In the genomic region with DNA sequence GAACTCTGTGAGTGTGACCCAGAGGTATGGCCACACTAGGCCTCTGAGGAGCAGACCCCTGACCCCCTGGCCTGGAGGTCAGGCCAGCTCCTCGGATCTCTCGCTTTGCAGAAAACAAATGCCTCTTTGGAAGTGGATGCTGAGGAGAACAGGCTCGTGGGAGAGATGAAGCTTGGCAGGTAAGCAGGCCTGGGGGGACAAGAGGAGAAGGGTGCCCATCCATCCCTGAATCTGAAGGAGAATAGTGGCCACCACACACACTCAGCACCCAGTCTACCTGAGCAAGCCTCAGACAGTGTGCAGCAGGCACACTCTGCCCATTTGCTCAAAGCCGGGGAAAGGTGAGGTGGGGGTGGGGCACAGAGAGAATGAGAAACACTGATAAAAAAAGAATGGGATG, we compare ENCODE assay signal across 43 mouse cellular contexts. TPM values are rescaled to one million over a fixed set of nuclear protein-coding genes. Genes with fewer than 3 reads are reported as not detected.
"Had no signal": no experiment of that assay in that cellular context is flagged by ENCODE, and none has a peak within 500 bp of the region (broad histone marks: within the 10 kb centered on the region; RNA-seq: fewer than 3 reads in every experiment).

No protein-coding gene starts in this region.

- H3K9ac ChIP-seq: limb, embryonic 12.5 days; limb, embryonic 13.5 days; limb, embryonic 15.5 days; liver, embryonic 12.5 days; liver, embryonic 13.5 days; liver, embryonic 14.5 days; liver, embryonic 15.5 days; liver, postnatal 0 days; lung, embryonic 14.5 days; lung, embryonic 15.5 days; midbrain, embryonic 12.5 days; midbrain, embryonic 13.5 days; midbrain, embryonic 15.5 days; neural tube, embryonic 12.5 days had no signal

- H3K27ac ChIP-seq: left cerebral cortex, adult 2 months; limb, embryonic 12.5 days; limb, embryonic 13.5 days; limb, embryonic 15.5 days; liver, embryonic 12.5 days; liver, embryonic 13.5 days; liver, embryonic 14.5 days; liver, embryonic 15.5 days; lung, embryonic 15.5 days; macrophage; midbrain, embryonic 10.5 days; midbrain, embryonic 12.5 days; midbrain, embryonic 13.5 days; midbrain, embryonic 15.5 days; neural tube, embryonic 12.5 days had no signal

- H3K27me3 ChIP-seq: limb, embryonic 12.5 days; limb, embryonic 13.5 days; limb, embryonic 15.5 days; liver, embryonic 12.5 days; liver, embryonic 13.5 days; liver, embryonic 15.5 days; lung, embryonic 15.5 days; midbrain, embryonic 12.5 days; midbrain, embryonic 13.5 days; midbrain, embryonic 15.5 days; neural tube, embryonic 12.5 days had no signal

- H3K9me3 ChIP-seq: limb, embryonic 12.5 days; limb, embryonic 13.5 days; limb, embryonic 15.5 days; liver, embryonic 12.5 days; liver, embryonic 13.5 days; liver, embryonic 15.5 days; lung, embryonic 15.5 days; megakaryocyte, embryonic 14.5 days; midbrain, embryonic 10.5 days; midbrain, embryonic 12.5 days; midbrain, embryonic 13.5 days; midbrain, embryonic 15.5 days; neural tube, embryonic 12.5 days had no signal

- H3K36me3 ChIP-seq: limb, embryonic 12.5 days; limb, embryonic 13.5 days; limb, embryonic 15.5 days; liver, embryonic 12.5 days; liver, embryonic 13.5 days; liver, embryonic 15.5 days; lung, embryonic 15.5 days; midbrain, embryonic 10.5 days; midbrain, embryonic 12.5 days; midbrain, embryonic 13.5 days; midbrain, embryonic 15.5 days; neural tube, embryonic 12.5 days had no signal

- ATAC-seq: liver, embryonic 12.5 days; liver, postnatal 0 days; lung, postnatal 0 days; midbrain, embryonic 13.5 days; midbrain, embryonic 15.5 days; midbrain, embryonic 16.5 days had no signal

- H3K4me1 ChIP-seq: liver, embryonic 12.5 days; liver, embryonic 13.5 days; liver, embryonic 15.5 days; megakaryocyte, embryonic 14.5 days; midbrain, embryonic 13.5 days; midbrain, embryonic 15.5 days had no signal

- H3K4me3 ChIP-seq: left cerebral cortex, adult 2 months; limb, embryonic 12.5 days; limb, embryonic 13.5 days; limb, embryonic 15.5 days; liver, embryonic 12.5 days; liver, embryonic 13.5 days; liver, embryonic 15.5 days; lung, embryonic 15.5 days; megakaryocyte, embryonic 14.5 days; midbrain, embryonic 10.5 days; midbrain, embryonic 12.5 days; midbrain, embryonic 13.5 days; midbrain, embryonic 15.5 days; myocyte; neural tube, embryonic 12.5 days had no signal

- H3K4me2 ChIP-seq: limb, embryonic 12.5 days; limb, embryonic 13.5 days; limb, embryonic 15.5 days; liver, embryonic 11.5 days; liver, embryonic 12.5 days; liver, embryonic 13.5 days; liver, embryonic 15.5 days; lung, embryonic 14.5 days; lung, embryonic 15.5 days; midbrain, embryonic 12.5 days; midbrain, embryonic 13.5 days; midbrain, embryonic 15.5 days; neural tube, embryonic 12.5 days had no signal

- DNase-seq: left cerebral cortex, postnatal 4 days; liver; liver, embryonic 13.5 days; lung, adult 18-20 months; lung, adult 2 months; lung, embryonic 14.5 days; lung, postnatal 10 days; lung, postnatal 14 days; lung, postnatal 4 days; midbrain, embryonic 14.5 days had no signal

RNA-seq across cellular contexts. Expression of a gene that starts 17.9 kb away (rescaled TPM):
- total RNA-seq: left cerebral cortex, adult 2 months; left cerebral cortex, adult 8-10 months; left cerebral cortex, postnatal 10 days; left cerebral cortex, postnatal 14 days; left cerebral cortex, postnatal 25 days; left cerebral cortex, postnatal 36 days; left cerebral cortex, postnatal 4 days; liver, adult 2 months; megakaryocyte, adult 5-6 weeks; megakaryocyte-erythroid progenitor cell, adult 5-6 weeks; monocyte, adult 5-6 weeks had no signal
- polyA plus RNA-seq: limb, embryonic 11.5 days; limb, embryonic 12.5 days; limb, embryonic 13.5 days; limb, embryonic 15.5 days; liver, adult 2 months; liver, embryonic 11.5 days; liver, embryonic 12.5 days; liver, embryonic 13.5 days; liver, embryonic 14.5 days; liver, embryonic 15.5 days; liver, embryonic 16.5 days; liver, postnatal 0 days; lung, adult 2 months; lung, embryonic 14.5 days; lung, embryonic 15.5 days; lung, embryonic 16.5 days; lung, postnatal 0 days; macrophage; midbrain, embryonic 10.5 days; midbrain, embryonic 12.5 days; midbrain, embryonic 13.5 days; midbrain, embryonic 14.5 days; midbrain, embryonic 15.5 days; midbrain, embryonic 16.5 days; myocyte; neural tube, embryonic 11.5 days; neural tube, embryonic 12.5 days had no signal

RNA-seq across cellular contexts. Expression of a gene that starts 30.5 kb away (rescaled TPM):
- total RNA-seq: megakaryocyte-erythroid progenitor cell, adult 5-6 weeks had no signal

RNA-seq across cellular contexts. Expression of a gene that starts 46.8 kb away (rescaled TPM):
- total RNA-seq: megakaryocyte, adult 5-6 weeks; megakaryocyte-erythroid progenitor cell, adult 5-6 weeks; monocyte, adult 5-6 weeks had no signal
- polyA plus RNA-seq: macrophage had no signal
